Mouse (Mus musculus) megakaryocyte, embryonic 14.5 days (primary cell): ENCODE measurements around the gene Gmds.

Source experiments
- FLI1 ChIP-seq: IDR thresholded peaks from 2 replicates; pipeline ENCODE4 v1.6.1; 2012; ENCODE audit warnings: low read length, inconsistent platforms, mixed read lengths
- GATA1 ChIP-seq: IDR thresholded peaks from 3 replicates; pipeline ENCODE4 v1.6.1; 2012; ENCODE audit warnings: mixed read lengths, low read length, inconsistent platforms, borderline replicate concordance

DNA sequence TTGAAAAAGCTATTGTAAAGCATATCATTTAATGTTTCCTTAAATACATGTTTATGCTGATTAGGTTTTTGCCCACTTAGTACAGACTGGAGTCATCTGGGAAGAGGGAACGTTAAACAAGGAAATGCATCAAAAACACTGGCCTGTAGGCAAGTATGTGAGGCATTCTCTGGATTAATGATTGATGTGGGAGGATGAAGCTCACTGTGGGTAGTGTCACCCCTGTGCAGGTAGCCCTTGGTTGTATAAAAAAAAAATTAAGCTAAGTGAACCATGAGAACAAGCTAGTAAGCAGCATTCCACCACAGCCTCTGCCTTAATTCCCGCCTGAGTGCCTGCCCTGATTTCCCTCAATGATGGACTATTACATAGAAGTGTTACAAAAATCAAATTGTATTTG lies 163.5 kb downstream of the Gmds start:
- TF ChIP-seq GATA1 (no peak), FLI1 (no peak)
